Mouse (Mus musculus): Measurements from ENCODE around the gene Arhgap31.
A peak's percentile ranks its signal among the peaks of the same experiment; 100 is the strongest.

Gene Arhgap31

GRCm38 (mm10) chr16:38651721-38652231, 61.3 kb downstream of the Arhgap31 start:
- DNase-seq (ENCODE audit: low spot score): no peak

- DNase-seq (ENCODE audit: low spot score): no peak
These were observed 61.8 kb downstream of the Arhgap31 start for GRCm38 (mm10) chr16:38651306-38651705.

GRCm38 (mm10) chr16:38649431-38649827, 63.6 kb downstream of the Arhgap31 start:
- DNase-seq (ENCODE audit: low spot score): no peak

GRCm38 (mm10) chr16:38648783-38649430, 64.2 kb downstream of the Arhgap31 start:
- DNase-seq (ENCODE audit: low spot score): no peak

- DNase-seq (ENCODE audit: low spot score): no peak
These were observed 64.9 kb downstream of the Arhgap31 start for GRCm38 (mm10) chr16:38648155-38648554.

- no peak for DNase-seq (ENCODE audit: low spot score)
These were observed 68.6 kb downstream of the Arhgap31 start for GRCm38 (mm10) chr16:38644455-38644854.

- no peak for DNase-seq (ENCODE audit: low spot score)
These were observed 76.0 kb downstream of the Arhgap31 start for GRCm38 (mm10) chr16:38637085-38637484.

- no peak for DNase-seq (ENCODE audit: low spot score)
These were observed 76.4 kb downstream of the Arhgap31 start for GRCm38 (mm10) chr16:38636682-38637081.

GRCm38 (mm10) chr16:38635833-38636390, 77.2 kb downstream of the Arhgap31 start:
- no peak for DNase-seq (ENCODE audit: low spot score)

GRCm38 (mm10) chr16:38632147-38632546, 80.9 kb downstream of the Arhgap31 start:
- peak; percentile 72 for DNase-seq (ENCODE audit: low spot score)

- no peak for DNase-seq (ENCODE audit: low spot score)
These were observed 87.2 kb downstream of the Arhgap31 start for GRCm38 (mm10) chr16:38625811-38626369.

- no peak for DNase-seq (ENCODE audit: low spot score)
These were observed 87.7 kb downstream of the Arhgap31 start for GRCm38 (mm10) chr16:38625411-38625810.

- DNase-seq (ENCODE audit: low spot score): no peak
These were observed 88.8 kb downstream of the Arhgap31 start for GRCm38 (mm10) chr16:38624303-38624702.

GRCm38 (mm10) chr16:38622283-38622682, 90.8 kb downstream of the Arhgap31 start:
- no peak for DNase-seq (ENCODE audit: low spot score)

GRCm38 (mm10) chr16:38620696-38621450, 92.2 kb downstream of the Arhgap31 start:
- no peak for DNase-seq (ENCODE audit: low spot score)

GRCm38 (mm10) chr16:38619054-38619453, 94.0 kb downstream of the Arhgap31 start:
- peak; percentile 78 for DNase-seq (ENCODE audit: low spot score)

GRCm38 (mm10) chr16:38617977-38618376, 95.1 kb downstream of the Arhgap31 start:
- DNase-seq (ENCODE audit: low spot score): no peak

- DNase-seq (ENCODE audit: low spot score): no peak
These were observed 99.4 kb downstream of the Arhgap31 start for GRCm38 (mm10) chr16:38613646-38614045.

- DNase-seq (ENCODE audit: low spot score): no peak
These were observed 100.4 kb downstream of the Arhgap31 start for GRCm38 (mm10) chr16:38612646-38613045.

GRCm38 (mm10) chr16:38609092-38609491, 104.0 kb downstream of the Arhgap31 start:
- DNase-seq (ENCODE audit: low spot score): no peak

- DNase-seq (ENCODE audit: low spot score): no peak
These were observed 104.4 kb downstream of the Arhgap31 start for GRCm38 (mm10) chr16:38608687-38609086.

GRCm38 (mm10) chr16:38606509-38606908, 106.6 kb downstream of the Arhgap31 start:
- no peak for DNase-seq (ENCODE audit: low spot score)
